Mouse (Mus musculus): ENCODE results near the gene Hoxd9.

DNA sequence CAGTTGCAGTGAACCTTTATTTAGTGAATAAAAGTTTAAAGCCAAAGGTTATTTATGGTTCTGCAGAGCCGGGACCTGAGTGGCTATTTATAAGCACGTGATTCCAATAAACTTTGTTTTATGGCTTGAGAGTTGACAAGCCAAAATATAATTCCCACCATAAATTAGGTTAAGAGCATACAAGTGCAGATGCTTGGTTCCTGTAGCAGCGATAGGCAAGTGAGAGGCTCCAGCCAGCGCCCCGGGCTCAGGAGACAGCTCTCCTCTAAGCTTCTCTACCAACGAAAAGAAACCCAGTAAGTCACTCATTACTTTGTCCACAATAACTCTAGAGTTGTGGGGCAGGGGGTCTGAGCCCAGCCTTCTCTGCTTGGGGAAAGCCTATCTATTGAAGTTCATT is 24.4 kb downstream of the Hoxd9 start:
- TF ChIP-seq CTCF (IDR thresholded peaks at IDR 0.05; ENCODE audit: low read depth) (no peak), EP300 (IDR thresholded peaks at IDR 0.05; ENCODE audit: low read depth) (no peak)

Measured in heart, postnatal 0 days (tissue).